Mouse (Mus musculus): ENCODE data around the gene Heyl.

DNA sequence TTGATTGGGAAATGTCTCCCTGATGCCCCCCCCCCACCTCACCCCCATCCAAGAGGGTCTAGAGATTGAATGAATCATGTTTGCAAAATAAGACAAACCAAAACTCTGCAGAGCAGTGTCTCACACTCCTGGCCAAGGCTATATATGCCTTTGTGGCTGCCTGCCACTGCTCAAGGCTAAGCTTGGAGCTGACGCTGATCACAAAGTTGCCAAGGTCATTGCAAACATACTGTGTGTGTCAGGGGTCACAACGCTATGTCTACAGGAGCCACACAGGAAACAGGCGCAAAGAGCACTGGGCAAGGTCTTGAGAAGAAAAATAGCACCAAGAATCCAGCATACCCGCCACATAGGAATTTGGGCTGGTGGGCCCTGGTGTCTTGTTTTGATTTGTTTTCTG lies 12.7 kb upstream of the Heyl start:
- TF ChIP-seq CTCF (IDR thresholded peaks at IDR 0.05; ENCODE audit: borderline replicate concordance, insufficient read depth, low read length) (no peak), POLR2A (IDR thresholded peaks at IDR 0.05; ENCODE audit: low read depth, low read length) (no peak)
